Mouse (Mus musculus) effector memory CD4-positive, alpha-beta T cell, adult 7 months (primary cell): ENCODE data around the gene Npnt. TPM values are rescaled to one million over a fixed set of nuclear protein-coding genes. Genes with fewer than 3 reads are reported as not detected.

Experiments used
- polyA plus RNA-seq: library from polyadenylated mRNA; unstranded; fragments of 100-300 nt; shearing (Covaris generic); gene quantifications from one replicate; pipeline ENCODE4 v1.2.1, GENCODE M21; 2017

Npnt gene
- polyA plus RNA-seq: 0.68 TPM

DNA sequence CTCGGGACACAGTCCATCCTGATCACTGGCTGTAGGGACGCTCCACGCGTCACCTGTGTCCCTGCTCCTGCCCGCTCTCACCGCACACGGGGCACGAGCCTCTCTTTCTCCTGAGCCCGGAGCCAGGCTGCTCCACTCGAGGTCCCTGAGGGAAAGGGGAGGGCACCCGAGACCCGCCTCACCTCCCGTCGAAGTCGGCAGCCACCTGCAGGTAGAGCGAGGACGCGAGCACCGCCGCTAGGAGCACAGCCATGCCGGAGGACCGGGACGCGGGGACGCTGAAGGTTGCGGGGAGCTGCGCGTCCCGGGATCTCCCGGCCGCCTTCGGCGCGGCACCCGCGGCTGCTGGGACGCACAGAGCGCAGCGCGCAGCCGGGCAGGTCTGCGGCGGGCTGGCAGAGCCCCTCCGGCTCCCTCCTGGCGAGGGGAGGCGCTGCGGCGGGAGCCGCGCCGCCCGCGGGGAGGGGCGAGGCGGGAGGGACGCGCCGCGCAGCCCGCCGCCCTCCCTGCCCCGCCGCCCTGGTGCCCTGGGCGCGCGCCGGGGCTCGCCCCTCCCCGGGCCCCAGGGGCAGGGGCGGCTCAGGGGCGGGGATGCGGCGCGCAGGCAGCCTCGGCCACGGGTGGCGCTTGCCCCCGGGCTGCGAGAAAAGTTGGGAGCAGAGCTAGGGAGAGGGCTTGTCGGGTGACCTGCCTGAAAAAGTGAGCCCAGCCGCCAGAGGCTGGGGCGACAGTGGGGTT lies at the start of gene Npnt:
Gene Npnt, minus strand, starts transcription at position 501 of the 738 bp plus-strand sequence.

Other genes with a start within 250 kb of the Npnt start
- gene Ints12, start 141.5 kb upstream of the Npnt start, polyA plus RNA-seq: 19.1 TPM
- gene Gstcd, start 141.7 kb upstream of the Npnt start, polyA plus RNA-seq: 8.3 TPM